Mouse (Mus musculus): Measurements from ENCODE around the gene Sfxn4. TPM values are rescaled to one million over a fixed set of nuclear protein-coding genes. Genes with fewer than 3 reads are reported as not detected.

Gene Sfxn4
- polyA plus RNA-seq, 1 experiment from 2014 or later: 14.4 TPM

DNA sequence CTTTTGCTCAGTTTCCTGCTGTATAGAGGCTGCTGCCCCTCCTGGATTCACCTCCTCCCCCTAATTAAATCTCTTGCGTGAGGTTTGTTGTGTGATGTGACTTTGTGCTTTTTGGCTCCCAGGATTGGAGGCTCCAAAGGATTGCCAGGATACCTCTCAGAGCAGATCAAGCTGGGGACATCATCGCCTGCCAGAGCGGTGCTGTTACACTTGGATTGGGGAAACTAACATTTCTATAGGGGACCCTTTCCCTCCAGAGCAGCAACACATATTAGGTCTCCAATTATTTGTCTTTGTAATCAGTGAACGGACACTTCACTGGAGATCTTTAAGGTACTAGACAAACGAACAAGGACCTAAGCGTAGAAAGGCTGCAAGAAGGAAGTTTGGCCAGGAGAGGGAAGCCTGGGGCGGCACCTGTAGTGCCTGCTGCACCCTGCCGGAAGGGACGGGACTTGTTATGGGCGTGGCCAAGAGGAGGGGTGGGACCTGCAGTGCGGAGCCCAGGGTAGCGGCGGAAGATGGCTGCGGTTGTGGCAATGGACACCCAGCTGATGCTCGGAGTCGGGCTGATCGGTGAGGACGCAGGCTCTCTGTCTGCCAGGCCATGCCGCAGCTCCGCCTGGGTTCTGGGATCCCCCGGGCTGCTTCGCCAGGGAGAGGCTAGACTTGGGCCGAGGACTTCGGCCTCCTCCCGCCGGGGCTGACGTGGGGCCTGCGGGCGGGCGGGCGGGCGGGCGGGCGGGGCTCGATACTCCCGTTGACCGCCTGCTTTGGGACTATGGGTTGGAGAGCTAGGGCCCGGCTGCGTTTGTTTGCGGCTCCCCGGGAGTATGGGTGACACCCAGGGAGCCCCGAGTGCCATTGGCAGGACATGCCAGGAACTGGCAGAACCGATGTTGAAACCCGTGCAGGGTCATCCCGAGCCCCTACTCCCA lies 49.9 kb downstream of the Sfxn4 start, which contains the start of gene Fam45a:
TSS of gene Fam45a (plus strand) at position 488 of the 938 bp plus-strand sequence.
- H3K36me3 ChIP-seq (ENCODE audit: control insufficient read depth, insufficient read depth, low read length): no peaks in the 10 kb centered on the region
- WGBS: 2% methylated on average over 39 of the region's 45 CpGs
- peak within 1 kb of the TSS; percentile 79 for H3K4me3 ChIP-seq (ENCODE audit: low read depth, low read length)
- peak within 1 kb of the TSS; percentile 44; the same call in 1 of the 2 replicates for H3K27ac ChIP-seq (ENCODE audit: low read depth, low read length)
- peak within 1 kb of the TSS; percentile 74 for H3K4me2 ChIP-seq (ENCODE audit: low read depth)
- peak; percentile 99 for ATAC-seq (ENCODE audit: insufficient read depth, low FRiP score, low TSS enrichment)
- H3K9me3 ChIP-seq (ENCODE audit: control insufficient read depth, low read length): no peaks in the 10 kb centered on the region
- 0 out of 2 replicates have a peak, but pooled peaks cover 3% of the 10 kb centered on the region for H3K4me1 ChIP-seq (ENCODE audit: control insufficient read depth, insufficient read depth, low read length)
- peak within 1 kb of the TSS; percentile 82 for H3K9ac ChIP-seq (ENCODE audit: low read length)
- peak; percentile 90 for DNase-seq (ENCODE audit: low spot score)
- H3K27me3 ChIP-seq (ENCODE audit: control insufficient read depth, insufficient read depth, low read length): no peaks in the 10 kb centered on the region

DNA sequence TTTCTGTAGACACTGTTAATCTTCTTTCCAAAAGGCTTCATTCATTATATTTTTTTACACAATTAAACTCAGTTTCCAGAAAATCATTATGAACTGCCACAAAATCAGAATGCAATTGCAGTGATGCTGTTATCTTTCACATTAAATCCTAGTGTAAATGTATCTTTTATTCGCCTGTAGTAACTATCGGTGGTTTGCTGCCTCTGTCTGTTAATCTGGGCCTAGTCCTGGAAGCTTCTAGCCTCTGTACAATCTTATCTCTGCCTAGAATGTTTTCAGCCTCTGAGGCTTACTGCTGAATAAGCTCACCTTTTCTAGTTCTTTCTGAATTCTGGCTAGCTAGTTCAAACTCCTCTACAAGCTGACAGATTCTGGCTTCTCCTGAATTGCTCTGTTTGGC lies 51.4 kb downstream of the Sfxn4 start:
- H3K4me1 ChIP-seq (ENCODE audit: control insufficient read depth, insufficient read depth, low read length): 0 out of 2 replicates have a peak, but pooled peaks cover 3% of the 10 kb centered on the region
- no peak overlapping the region for H3K4me3 ChIP-seq (ENCODE audit: low read depth, low read length)
- WGBS: 92% methylated on average over 2 of the region's 2 CpGs
- H3K27ac ChIP-seq (ENCODE audit: low read depth, low read length): no peak overlapping the region
- H3K9me3 ChIP-seq (ENCODE audit: control insufficient read depth, low read length): no peaks in the 10 kb centered on the region
- no peak for DNase-seq (ENCODE audit: low spot score)
- no peaks in the 10 kb centered on the region for H3K36me3 ChIP-seq (ENCODE audit: control insufficient read depth, insufficient read depth, low read length)
- H3K9ac ChIP-seq (ENCODE audit: low read length): no peak overlapping the region
- H3K27me3 ChIP-seq (ENCODE audit: control insufficient read depth, insufficient read depth, low read length): no peaks in the 10 kb centered on the region
- H3K4me2 ChIP-seq (ENCODE audit: low read depth): no peak overlapping the region
- ATAC-seq (ENCODE audit: insufficient read depth, low FRiP score, low TSS enrichment): no peak

DNA sequence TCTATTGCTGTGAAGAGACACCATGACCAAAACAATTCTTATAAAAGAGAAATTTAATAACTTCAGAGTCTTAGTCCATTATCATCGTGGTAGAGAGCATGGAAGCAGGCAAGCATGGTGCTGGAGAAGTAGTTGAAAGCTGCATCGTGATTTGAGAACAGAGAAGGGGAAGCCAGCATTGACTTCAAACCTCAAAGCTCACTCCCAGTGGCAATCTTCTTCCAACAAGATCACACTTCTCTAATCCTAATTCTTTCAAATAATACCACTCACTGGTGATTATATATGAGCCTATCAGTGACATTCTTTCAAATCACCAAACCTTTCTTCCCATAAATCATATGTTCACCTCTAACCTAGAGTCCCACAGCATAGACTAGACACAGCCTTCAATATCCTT lies 56.4 kb downstream of the Sfxn4 start:
- Histone ChIP-seq H3K27me3 (ENCODE audit: control insufficient read depth, insufficient read depth, low read length) (no peaks in the 10 kb centered on the region), H3K36me3 (ENCODE audit: control insufficient read depth, insufficient read depth, low read length) (no peaks in the 10 kb centered on the region)
- 58% methylated on average over 2 of the region's 2 CpGs for WGBS

DNA sequence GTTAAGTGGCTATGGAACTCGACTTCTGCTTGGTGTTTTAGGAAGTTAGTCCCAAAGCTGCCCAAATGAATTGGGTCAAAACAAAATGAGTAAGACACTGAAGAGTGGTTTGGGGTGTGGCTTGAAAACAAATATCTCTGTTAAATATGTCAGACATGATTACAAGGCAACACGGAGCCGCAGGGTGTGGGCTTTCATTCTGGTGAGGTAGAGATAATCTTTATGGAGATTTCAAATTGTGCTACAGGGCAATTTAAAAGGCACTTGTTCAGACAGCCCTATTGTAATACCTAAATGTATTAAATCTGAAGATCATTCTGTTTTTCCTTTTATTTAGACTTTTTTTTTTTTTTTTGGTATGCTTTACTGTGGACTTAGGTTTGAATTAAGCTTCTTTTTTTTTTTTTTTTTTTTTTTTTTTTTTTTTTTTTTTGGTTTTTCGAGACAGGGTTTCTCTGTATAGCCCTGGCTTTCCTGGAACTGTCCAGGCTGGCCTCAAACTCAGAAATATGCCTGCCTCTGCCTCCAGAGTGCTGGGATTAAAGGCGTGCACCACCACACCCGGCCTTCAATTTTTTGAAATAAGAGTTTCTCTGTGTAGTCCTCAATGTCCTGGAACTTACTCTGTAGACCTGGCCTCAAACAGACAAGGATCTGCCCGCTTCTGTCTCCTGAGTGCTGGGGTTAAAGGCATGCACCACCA lies 61.3 kb downstream of the Sfxn4 start:
- Histone ChIP-seq H3K27me3 (ENCODE audit: control insufficient read depth, insufficient read depth, low read length) (no peaks in the 10 kb centered on the region), H3K4me3 (ENCODE audit: low read depth, low read length) (no peak overlapping the region), H3K9ac (ENCODE audit: low read length) (no peak overlapping the region), H3K36me3 (ENCODE audit: control insufficient read depth, insufficient read depth, low read length) (no peaks in the 10 kb centered on the region), H3K4me1 (ENCODE audit: control insufficient read depth, insufficient read depth, low read length) (no peaks in the 10 kb centered on the region), H3K4me2 (ENCODE audit: low read depth) (no peak overlapping the region), H3K27ac (ENCODE audit: low read depth, low read length) (no peak overlapping the region), H3K9me3 (ENCODE audit: control insufficient read depth, low read length) (no peaks in the 10 kb centered on the region)
- no peak for DNase-seq (ENCODE audit: low spot score)
- 74% methylated on average over 7 of the region's 7 CpGs for WGBS
- no peak for ATAC-seq (ENCODE audit: insufficient read depth, low FRiP score, low TSS enrichment)

More for the DNA sequence above, 56.4 kb downstream of the Sfxn4 start:
- Histone ChIP-seq H3K27ac (ENCODE audit: low read depth, low read length) (no peak overlapping the region), H3K9me3 (ENCODE audit: control insufficient read depth, low read length) (no peaks in the 10 kb centered on the region), H3K9ac (ENCODE audit: low read length) (no peak overlapping the region), H3K4me3 (ENCODE audit: low read depth, low read length) (no peak overlapping the region), H3K4me1 (ENCODE audit: control insufficient read depth, insufficient read depth, low read length) (no peaks in the 10 kb centered on the region), H3K4me2 (ENCODE audit: low read depth) (no peak overlapping the region)
- no peak for ATAC-seq (ENCODE audit: insufficient read depth, low FRiP score, low TSS enrichment)
- no peak for DNase-seq (ENCODE audit: low spot score)

DNA sequence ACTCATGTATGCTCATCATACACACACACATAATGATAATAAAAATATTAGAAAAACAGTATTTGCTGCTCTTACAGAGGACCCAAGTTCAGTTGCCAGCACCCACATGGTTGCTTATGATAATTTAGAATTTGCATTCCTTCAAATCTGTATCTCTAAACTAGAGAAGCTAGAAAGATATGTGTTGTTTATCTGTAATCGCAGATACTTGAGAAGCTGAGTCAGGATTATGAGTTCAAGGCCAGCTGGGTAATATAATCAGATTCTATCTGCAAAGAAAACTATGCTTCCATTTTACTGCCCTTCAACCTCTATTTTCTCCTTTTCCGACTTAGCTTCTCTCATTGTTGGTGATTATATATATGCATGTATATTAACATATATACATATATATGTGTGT lies 63.9 kb downstream of the Sfxn4 start:
- Histone ChIP-seq H3K36me3 (ENCODE audit: control insufficient read depth, insufficient read depth, low read length) (no peaks in the 10 kb centered on the region), H3K4me3 (ENCODE audit: low read depth, low read length) (no peak overlapping the region), H3K27ac (ENCODE audit: low read depth, low read length) (no peak overlapping the region), H3K4me2 (ENCODE audit: low read depth) (no peak overlapping the region), H3K9me3 (ENCODE audit: control insufficient read depth, low read length) (no peaks in the 10 kb centered on the region), H3K27me3 (ENCODE audit: control insufficient read depth, insufficient read depth, low read length) (no peaks in the 10 kb centered on the region), H3K9ac (ENCODE audit: low read length) (no peak overlapping the region), H3K4me1 (ENCODE audit: control insufficient read depth, insufficient read depth, low read length) (no peaks in the 10 kb centered on the region)
- WGBS: 89% methylated on average over 2 of the region's 2 CpGs
- DNase-seq (ENCODE audit: low spot score) (no peak), ATAC-seq (ENCODE audit: insufficient read depth, low FRiP score, low TSS enrichment) (no peak)

DNA sequence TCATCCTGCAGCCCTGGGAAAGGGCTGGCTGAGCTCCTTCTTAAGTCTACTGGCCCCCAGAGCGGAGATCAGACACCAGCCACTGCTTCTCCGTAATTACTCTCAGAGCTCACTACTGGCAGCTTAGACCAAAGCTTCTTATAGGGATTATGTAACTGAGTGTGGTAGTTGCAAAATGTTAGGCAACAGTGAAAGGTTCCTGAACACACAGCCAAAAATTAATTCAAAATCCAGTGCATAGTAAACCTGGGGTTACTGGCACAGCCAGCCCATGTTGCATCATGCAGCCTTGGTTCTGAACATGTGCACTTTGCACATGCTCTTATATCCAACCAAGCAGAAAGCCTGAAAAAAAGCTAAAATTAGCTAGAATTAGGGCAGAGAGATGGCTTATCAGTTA lies 66.0 kb downstream of the Sfxn4 start:
- ATAC-seq (ENCODE audit: insufficient read depth, low FRiP score, low TSS enrichment): no peak
- DNase-seq (ENCODE audit: low spot score): no peak
- H3K27me3 ChIP-seq (ENCODE audit: control insufficient read depth, insufficient read depth, low read length): no peaks in the 10 kb centered on the region
- H3K27ac ChIP-seq (ENCODE audit: low read depth, low read length): no peak overlapping the region
- H3K9ac ChIP-seq (ENCODE audit: low read length): no peak overlapping the region
- 90% methylated on average over 2 of the region's 2 CpGs for WGBS
- no peaks in the 10 kb centered on the region for H3K4me1 ChIP-seq (ENCODE audit: control insufficient read depth, insufficient read depth, low read length)
- H3K4me2 ChIP-seq (ENCODE audit: low read depth): no peak overlapping the region
- no peaks in the 10 kb centered on the region for H3K36me3 ChIP-seq (ENCODE audit: control insufficient read depth, insufficient read depth, low read length)
- no peaks in the 10 kb centered on the region for H3K9me3 ChIP-seq (ENCODE audit: control insufficient read depth, low read length)
- H3K4me3 ChIP-seq (ENCODE audit: low read depth, low read length): no peak overlapping the region

DNA sequence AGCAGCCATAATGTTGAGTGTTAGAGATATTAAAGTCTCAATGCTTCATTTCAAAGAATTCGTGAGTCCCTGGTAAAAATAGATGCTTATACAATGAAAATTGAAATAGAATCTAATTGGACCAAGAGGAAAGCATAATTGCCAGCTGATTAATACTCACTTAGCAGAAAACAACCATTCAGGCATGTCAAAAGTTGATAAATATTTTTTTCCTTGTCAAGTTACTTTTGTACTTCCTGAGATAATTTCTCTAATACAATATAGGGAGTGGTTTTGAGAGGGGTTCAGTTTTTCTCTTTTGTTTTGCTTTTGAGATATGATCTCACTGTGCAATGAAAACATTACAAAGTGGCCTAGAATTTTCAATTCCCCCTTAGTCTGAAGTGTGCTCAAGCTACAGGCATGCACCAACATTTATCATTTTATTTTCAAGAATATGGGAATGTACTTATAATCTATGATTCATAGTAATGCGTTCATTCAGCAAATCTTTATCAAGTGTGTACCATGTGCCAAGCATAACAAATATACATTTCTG lies 68.0 kb downstream of the Sfxn4 start:
- Histone ChIP-seq H3K36me3 (ENCODE audit: control insufficient read depth, insufficient read depth, low read length) (no peaks in the 10 kb centered on the region), H3K27ac (ENCODE audit: low read depth, low read length) (no peak overlapping the region), H3K9me3 (ENCODE audit: control insufficient read depth, low read length) (no peaks in the 10 kb centered on the region), H3K4me2 (ENCODE audit: low read depth) (no peak overlapping the region), H3K4me1 (ENCODE audit: control insufficient read depth, insufficient read depth, low read length) (peaks cover 6% of the 10 kb centered on the region), H3K4me3 (ENCODE audit: low read depth, low read length) (no peak overlapping the region), H3K9ac (ENCODE audit: low read length) (no peak overlapping the region), H3K27me3 (ENCODE audit: control insufficient read depth, insufficient read depth, low read length) (no peaks in the 10 kb centered on the region)
- ATAC-seq (ENCODE audit: insufficient read depth, low FRiP score, low TSS enrichment) (no peak), DNase-seq (ENCODE audit: low spot score) (no peak)
- 88% methylated on average over 2 of the region's 2 CpGs for WGBS

DNA sequence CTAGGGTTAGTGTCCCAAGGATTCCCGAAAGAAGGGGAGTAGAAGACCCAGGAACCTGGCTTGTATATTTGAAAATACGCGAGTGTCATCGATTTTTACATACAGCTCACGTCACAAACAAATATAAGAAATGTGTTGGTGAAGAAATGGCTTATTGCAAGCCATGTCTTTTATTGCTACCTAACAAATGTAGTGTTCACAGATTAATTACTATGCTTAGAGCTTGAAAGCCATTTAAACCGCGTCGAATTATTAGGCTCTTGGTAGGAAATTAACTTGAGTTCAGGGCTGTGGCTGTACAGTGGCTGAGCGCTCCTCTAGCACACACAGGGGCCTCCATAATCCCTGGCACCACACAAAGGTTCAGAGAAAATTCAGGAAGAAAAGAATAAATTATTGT lies 70.1 kb downstream of the Sfxn4 start:
- H3K4me2 ChIP-seq (ENCODE audit: low read depth): peak overlapping the region; percentile 43
- peaks cover 6% of the 10 kb centered on the region for H3K4me1 ChIP-seq (ENCODE audit: control insufficient read depth, insufficient read depth, low read length)
- WGBS: 20% methylated on average over 9 of the region's 9 CpGs
- peak overlapping the region; percentile 96 for H3K27ac ChIP-seq (ENCODE audit: low read depth, low read length)
- no peaks in the 10 kb centered on the region for H3K27me3 ChIP-seq (ENCODE audit: control insufficient read depth, insufficient read depth, low read length)
- no peaks in the 10 kb centered on the region for H3K36me3 ChIP-seq (ENCODE audit: control insufficient read depth, insufficient read depth, low read length)
- DNase-seq (ENCODE audit: low spot score) (no peak), ATAC-seq (ENCODE audit: insufficient read depth, low FRiP score, low TSS enrichment) (no peak)
- no peaks in the 10 kb centered on the region for H3K9me3 ChIP-seq (ENCODE audit: control insufficient read depth, low read length)
- H3K4me3 ChIP-seq (ENCODE audit: low read depth, low read length): peak overlapping the region; percentile 99
- peak overlapping the region; percentile 100 for H3K9ac ChIP-seq (ENCODE audit: low read length)
